Mouse (Mus musculus) right cerebral cortex, postnatal 25 days (tissue): Measurements from ENCODE around the gene Cbr4.

ENCODE experiments used
- DNase-seq: peaks from one replicate; pipeline ENCODE4 v3.0.0; 2022

The Cbr4 gene

DNA sequence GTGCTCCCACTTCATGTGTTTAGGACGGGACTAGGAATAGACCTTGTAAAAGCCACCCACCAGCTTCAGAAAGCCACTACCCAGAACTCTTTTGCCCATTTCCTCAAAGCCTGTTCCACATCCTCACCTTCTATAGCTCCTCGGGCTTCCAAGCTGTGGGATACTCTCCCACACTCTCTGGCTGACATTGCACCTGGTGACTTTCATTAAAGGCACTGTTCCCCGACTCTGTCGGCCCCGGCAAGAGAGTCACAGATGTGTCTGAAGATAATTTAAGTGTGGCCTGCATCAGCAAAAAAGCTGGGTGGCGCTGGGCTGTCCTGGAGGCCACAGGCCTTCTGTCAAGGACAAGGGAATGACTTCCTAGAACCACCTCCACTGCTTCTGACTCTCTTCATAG, 64.7 kb downstream of the Cbr4 start:
- DNase-seq, result no peak

DNA sequence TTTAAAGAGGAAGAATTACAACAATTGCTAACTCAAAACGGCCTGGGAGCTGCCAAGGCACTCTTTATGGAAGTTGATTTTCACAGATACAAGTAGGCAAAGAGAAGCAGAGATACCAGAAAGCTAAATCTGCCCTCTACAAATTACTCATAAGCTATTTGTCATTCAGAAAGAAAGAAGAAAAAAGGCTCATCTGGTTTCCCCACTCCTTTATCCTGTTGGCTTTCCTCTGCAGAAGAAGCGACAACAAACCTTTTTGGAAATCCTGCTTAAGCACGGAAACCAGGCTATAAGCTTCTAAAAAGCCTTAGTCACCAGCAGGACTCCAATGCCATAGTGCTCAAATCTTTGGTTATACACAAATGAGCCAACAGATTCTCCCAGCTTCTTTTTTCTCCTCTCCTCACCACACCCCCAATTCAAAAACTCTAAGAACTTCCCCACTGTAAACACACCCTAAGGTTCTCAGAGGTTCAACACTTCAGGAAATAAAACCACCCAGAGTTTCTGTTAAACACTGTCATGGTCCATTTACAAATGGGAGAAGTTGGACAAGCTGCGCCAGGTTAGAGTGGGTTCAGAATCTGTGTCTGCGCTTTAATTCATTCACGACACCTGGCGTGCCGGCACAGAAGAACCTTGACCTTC, 65.3 kb downstream of the Cbr4 start:
- no peak for DNase-seq

DNA sequence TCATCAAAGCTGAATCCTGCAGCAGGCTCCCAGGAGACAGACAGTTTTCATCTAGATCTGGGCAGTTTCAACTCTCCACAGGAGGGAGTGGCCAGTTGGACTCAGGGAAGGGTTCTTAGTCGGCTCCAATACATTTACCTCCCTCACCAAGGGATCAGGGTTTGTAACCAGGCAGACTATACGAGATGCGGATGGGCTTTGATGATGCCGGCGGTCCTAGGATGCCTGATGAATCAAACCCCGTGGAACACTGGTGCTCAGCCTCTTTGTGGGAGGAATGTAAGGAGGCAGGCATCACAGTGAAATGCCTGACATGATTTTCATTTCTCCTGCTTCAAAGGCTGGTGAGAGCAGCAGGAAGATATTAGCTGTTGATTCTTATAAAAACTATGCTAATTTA, 67.8 kb downstream of the Cbr4 start:
- DNase-seq, result no peak

DNA sequence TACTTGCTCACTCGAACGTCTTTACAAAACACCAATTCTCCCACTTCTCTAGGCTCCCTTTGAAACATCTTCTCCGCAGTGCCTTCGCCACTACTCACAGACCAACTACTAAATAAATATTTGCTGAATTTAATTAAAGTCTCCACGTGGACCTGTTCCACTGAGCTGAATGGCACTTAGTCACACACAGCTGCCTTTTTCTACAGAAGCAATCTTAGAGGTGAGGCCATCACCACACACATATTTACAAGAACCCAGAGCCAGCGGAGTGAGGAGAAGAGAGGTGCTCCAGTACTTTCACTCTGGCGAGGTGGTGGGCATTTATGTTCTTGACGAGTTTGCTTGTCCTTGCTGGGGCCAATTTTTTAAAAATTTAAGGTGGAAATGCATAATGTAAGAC, 68.7 kb downstream of the Cbr4 start:
- DNase-seq, result no peak
